Mouse (Mus musculus) CH12.LX (cell line): ENCODE data around the gene Il1r2. TPM values are rescaled to one million over a fixed set of nuclear protein-coding genes. Genes with fewer than 3 reads are reported as not detected.

Source experiments
- DNase-seq: peaks from one replicate; pipeline ENCODE4 v3.0.0-alpha.2; 2013; ENCODE audit errors: extremely low read depth
- H3K27ac ChIP-seq: 2 replicates; pipeline ENCODE4 v1.5.1; 2012; ENCODE audit warnings: low read depth, mild to moderate bottlenecking, control low read depth, moderate library complexity; ENCODE audit not compliant: insufficient read depth
- H3K27me3 ChIP-seq: replicated peaks from 2 replicates; pipeline ENCODE3; 2012; ENCODE audit warnings: inconsistent platforms
- H3K36me3 ChIP-seq, 2 experiments: replicated peaks in 1 of 2; 2 replicates each; pipeline versions ENCODE3 to v1.6.1; 2012; ENCODE audit warnings: inconsistent platforms in 1 of 2, low read length in 1 of 2, mild to moderate bottlenecking in 1 of 2, mixed read lengths in 1 of 2, moderate library complexity in 1 of 2; ENCODE audit not compliant: control insufficient read depth in 1 of 2, insufficient read depth in 1 of 2
- H3K4me1 ChIP-seq, 2 experiments: 2 replicates each; pipeline ENCODE4 v1.6.1; 2012; ENCODE audit warnings: inconsistent platforms in 1 of 2, moderate library complexity in 1 of 2; ENCODE audit not compliant: insufficient read depth in 2 of 2, control insufficient read depth in 1 of 2
- H3K4me2 ChIP-seq: 2 replicates; pipeline ENCODE4 v1.6.1; 2012; ENCODE audit warnings: low read depth, mild to moderate bottlenecking, control low read depth; ENCODE audit not compliant: poor library complexity, insufficient read depth, severe bottlenecking
- H3K4me3 ChIP-seq, 3 experiments: fragments of 150-350 bp in 1 of 3; sonication (generic) in 1 of 3; replicated peaks in 1 of 3; 2 replicates each; pipeline versions ENCODE3 to v1.5.1; 2011 to 2012; ENCODE audit warnings: low read depth in 2 of 3, low read length in 2 of 3, mild to moderate bottlenecking in 2 of 3, moderate library complexity in 2 of 3, control low read depth in 1 of 3, improper control_type of control experiment in 1 of 3, inconsistent platforms in 1 of 3, mixed read lengths in 1 of 3; ENCODE audit not compliant: poor library complexity in 1 of 3
- H3K79me2 ChIP-seq: replicated peaks from 2 replicates; pipeline ENCODE4 v1.6.1; 2012; ENCODE audit warnings: mild to moderate bottlenecking, moderate library complexity; ENCODE audit not compliant: control insufficient read depth, poor library complexity, insufficient read depth, severe bottlenecking; ENCODE audit errors: extremely low read depth
- H3K9ac ChIP-seq: 2 replicates; pipeline ENCODE4 v1.6.1; 2012; ENCODE audit warnings: low read depth, mild to moderate bottlenecking, control low read depth, moderate library complexity; ENCODE audit not compliant: insufficient read depth
- H3K9me3 ChIP-seq: replicated peaks from 2 replicates; pipeline ENCODE3; 2012; ENCODE audit warnings: low read length, inconsistent platforms, mixed read lengths
- BHLHE40 ChIP-seq: IDR thresholded peaks from 2 replicates; pipeline ENCODE4 v1.6.1; 2011; ENCODE audit warnings: mild to moderate bottlenecking, low read depth, low read length, improper control_type of control experiment
- CTCF ChIP-seq, 2 experiments: IDR thresholded peaks in 1 of 2; conservative IDR thresholded peaks in 1 of 2; 2 replicates each; pipeline ENCODE4 v1.5.1; 2011 to 2012; ENCODE audit warnings: low read depth in 2 of 2, low read length in 2 of 2, improper control_type of control experiment in 1 of 2, inconsistent platforms in 1 of 2, mild to moderate bottlenecking in 1 of 2, moderate library complexity in 1 of 2
- E2F4 ChIP-seq: IDR thresholded peaks from 2 replicates; pipeline ENCODE4 v1.6.1; 2011; ENCODE audit warnings: low read depth, low read length, improper control_type of control experiment; ENCODE audit not compliant: insufficient replicate concordance
- EP300 ChIP-seq: IDR thresholded peaks from 2 replicates; pipeline ENCODE4 v1.6.1; 2011; ENCODE audit warnings: low read length, improper control_type of control experiment
- ETS1 ChIP-seq: conservative IDR thresholded peaks from 2 replicates; pipeline ENCODE4 v1.6.1; 2012; ENCODE audit warnings: low read depth, mild to moderate bottlenecking, inconsistent platforms, low read length, improper control_type of control experiment, moderate library complexity
- IRF4 ChIP-seq: IDR thresholded peaks from 2 replicates; pipeline ENCODE4 v1.6.1; 2014; ENCODE audit warnings: low read depth, mild to moderate bottlenecking, inconsistent platforms, low read length, improper control_type of control experiment
- JUN ChIP-seq: IDR thresholded peaks from 2 replicates; pipeline ENCODE4 v1.6.1; 2011; ENCODE audit warnings: low read depth, mild to moderate bottlenecking, low read length, improper control_type of control experiment, moderate library complexity; ENCODE audit not compliant: insufficient read depth
- KAT2A ChIP-seq: IDR thresholded peaks from 2 replicates; pipeline ENCODE4 v1.6.1; 2012; ENCODE audit warnings: low read length, improper control_type of control experiment, inconsistent platforms; ENCODE audit not compliant: insufficient replicate concordance
- MAFK ChIP-seq: IDR thresholded peaks from 2 replicates; pipeline ENCODE4 v1.6.1; 2011; ENCODE audit warnings: low read length, improper control_type of control experiment; ENCODE audit not compliant: insufficient replicate concordance
- MEF2A ChIP-seq: IDR thresholded peaks from 2 replicates; pipeline ENCODE4 v1.6.1; 2014; ENCODE audit warnings: low read depth, mild to moderate bottlenecking, inconsistent platforms, low read length, improper control_type of control experiment, borderline replicate concordance
- MXI1 ChIP-seq: IDR thresholded peaks from 2 replicates; pipeline ENCODE4 v1.6.1; 2011; ENCODE audit warnings: mild to moderate bottlenecking, low read depth, low read length, improper control_type of control experiment
- MYC ChIP-seq: IDR thresholded peaks from 2 replicates; pipeline ENCODE4 v1.6.1; 2011; ENCODE audit warnings: low read depth, mild to moderate bottlenecking, improper control_type of control experiment, low read length
- NRF1 ChIP-seq: IDR thresholded peaks from 2 replicates; pipeline ENCODE4 v1.6.1; 2014; ENCODE audit warnings: low read depth, mild to moderate bottlenecking, inconsistent platforms, low read length, improper control_type of control experiment, moderate library complexity
- PAX5 ChIP-seq: IDR thresholded peaks from 2 replicates; pipeline ENCODE4 v1.6.1; 2012; ENCODE audit warnings: low read length, inconsistent platforms, mixed read lengths
- POLR2AphosphoS2 ChIP-seq: IDR thresholded peaks from 2 replicates; pipeline ENCODE4 v1.6.1; 2011; ENCODE audit warnings: low read depth, low read length, improper control_type of control experiment
- RAD21 ChIP-seq: IDR thresholded peaks from 2 replicates; pipeline ENCODE4 v1.6.1; 2011; ENCODE audit warnings: low read depth, mild to moderate bottlenecking, low read length, improper control_type of control experiment, moderate library complexity
- SMC3 ChIP-seq: IDR thresholded peaks from 2 replicates; pipeline ENCODE4 v1.6.1; 2011; ENCODE audit warnings: low read depth, low read length, improper control_type of control experiment
- TBP ChIP-seq: conservative IDR thresholded peaks from 2 replicates; pipeline ENCODE4 v1.6.1; 2011; ENCODE audit warnings: low read depth, low read length, improper control_type of control experiment
- USF2 ChIP-seq: conservative IDR thresholded peaks from 2 replicates; pipeline ENCODE4 v1.6.1; 2011; ENCODE audit warnings: low read depth, low read length, improper control_type of control experiment
- dilution Hi-C: fragments of 300-500 bp; cut with MboI; formaldehyde crosslinking; loops from 2 replicates; pipeline ENCODE4 v1.14.3; 2020; ENCODE audit warnings: low sequenced_read_pairs; ENCODE audit not compliant: extremely low pct_unique_long_range_greater_than_20kb, extremely low pct_ligation_motif_present
- in situ Hi-C: fragments of 300-500 bp; cut with MboI; formaldehyde crosslinking; loops from 3 replicates; pipeline ENCODE4 v1.14.3; 2019; ENCODE audit warnings: low sequenced_read_pairs, low pct_ligation_motif_present, low pct_unique_long_range_greater_than_20kb, mixed read lengths
- polyA plus RNA-seq: library from polyadenylated mRNA; unstranded; fragments of >175 nt; gene quantifications from 2 replicates; pipeline ENCODE4 v1.2.1, GENCODE M21; 2012; ENCODE audit warnings: low read depth; ENCODE audit not compliant: insufficient read length
- total RNA-seq, 2 experiments: library from RNA; depleted of rRNA; stranded (reverse); fragments of 300-350 nt in 1 of 2; fragments of >200 nt in 1 of 2; gene quantifications; 2 replicates each; pipeline ENCODE4 v1.2.3; 2012 to 2014

The Il1r2 gene
- total and polyA plus RNA-seq, 3 experiments: 0.13 to 2.2 (median 1.1) TPM

GRCm38 (mm10) chr1:40115271-40115670, 41.4 kb downstream of the Il1r2 start:
- Histone ChIP-seq H3K27ac (no peak overlapping the region), H3K27me3 (no peaks in the 10 kb centered on the region), H3K79me2 (no peaks in the 10 kb centered on the region), H3K4me3 (no peak overlapping the region), H3K36me3 (no peaks in the 10 kb centered on the region), H3K9ac (no peak overlapping the region), H3K9me3 (no peaks in the 10 kb centered on the region), H3K4me2 (0 out of 2 replicates have a peak overlapping the region, but pooled peaks have one; percentile 7), H3K4me1 (0 out of 4 replicates have a peak, but pooled peaks cover 0 to 5% of the 10 kb centered on the region in 2 experiments)
- in situ Hi-C loops (loop anchor here (25.0 kb wide), 1 partner anchor 422 kb away; no protein-coding TSS in a partner anchor), dilution Hi-C loops (no loop called here)
- no peak for TF ChIP-seq E2F4
- peak; percentile 67 for TF ChIP-seq RAD21
- TF ChIP-seq MEF2A: no peak
- peak; percentile 75 for TF ChIP-seq SMC3
- peak; percentile 84 to 95 for TF ChIP-seq CTCF (conservative IDR thresholded peaks at IDR 0.05 in 1 of 2, IDR thresholded peaks at IDR 0.05 in 1 of 2; ENCODE audit: low read depth in 2 of 2, low read length in 2 of 2)
- no peak for TF ChIP-seq JUN
- no peak for TF ChIP-seq MAFK
- no peak for TF ChIP-seq POLR2AphosphoS2
- no peak for TF ChIP-seq MXI1
- no peak for TF ChIP-seq NRF1
- no peak for TF ChIP-seq MYC
- peak; percentile 74 for DNase-seq

GRCm38 (mm10) chr1:40116422-40116821, 42.5 kb downstream of the Il1r2 start:
- DNase-seq: peak; percentile 89
- no peak overlapping the region for H3K27ac ChIP-seq
- dilution Hi-C loops (no loop called here), in situ Hi-C loops (loop anchor here (25.0 kb wide), 1 partner anchor 421 kb away; no protein-coding TSS in a partner anchor)
- H3K36me3 ChIP-seq: no peaks in the 10 kb centered on the region
- H3K27me3 ChIP-seq: no peaks in the 10 kb centered on the region
- H3K9me3 ChIP-seq: no peaks in the 10 kb centered on the region
- no peaks in the 10 kb centered on the region for H3K79me2 ChIP-seq
- peak overlapping the region; percentile 17; the same call in 1 of the 2 replicates for H3K4me2 ChIP-seq
- peak; percentile 80 for TF ChIP-seq RAD21
- TF ChIP-seq CTCF (conservative IDR thresholded peaks at IDR 0.05 in 1 of 2, IDR thresholded peaks at IDR 0.05 in 1 of 2; ENCODE audit: low read depth in 2 of 2, low read length in 2 of 2): peak; percentile 46 to 84
- TF ChIP-seq JUN: no peak
- no peak for TF ChIP-seq USF2
- TF ChIP-seq SMC3: peak; percentile 82
- TF ChIP-seq BHLHE40: no peak
- TF ChIP-seq IRF4: peak; percentile 54; the same call in 1 of the 2 replicates
- TF ChIP-seq MYC: no peak
- TF ChIP-seq EP300: no peak
- TF ChIP-seq PAX5: no peak
- TF ChIP-seq ETS1: no peak
- no peak for TF ChIP-seq POLR2AphosphoS2
- TF ChIP-seq TBP: no peak
- TF ChIP-seq KAT2A: no peak
- H3K4me3 ChIP-seq: no peak overlapping the region
- 0 out of 4 replicates have a peak, but pooled peaks cover 0 to 5% of the 10 kb centered on the region in 2 experiments for H3K4me1 ChIP-seq
- H3K9ac ChIP-seq: no peak overlapping the region
